Mouse (Mus musculus) heart, postnatal 14 days (tissue): ENCODE results near the gene Majin. TPM values are rescaled to one million over a fixed set of nuclear protein-coding genes. Genes with fewer than 3 reads are reported as not detected.

ENCODE experiments used
- DNase-seq, 2 experiments: peaks; one replicate each; pipeline ENCODE4 v3.0.0; 2021 to 2022
- intact Hi-C: fragments of 180-260 bp; cut with DNase I; formaldehyde crosslinking; loops from one replicate; pipeline ENCODE4 v1.15.1; 2025
- long read RNA-seq, 2 experiments: library from polyadenylated mRNA; stranded (forward); transcript quantifications; one replicate each; pipeline ENCODE4 v2.0.0; 2021
- total RNA-seq, 2 experiments: library from RNA; stranded (reverse); gene quantifications; 2 replicates each; pipeline ENCODE4 v1.2.3; 2021

Majin gene
- not detected for total RNA-seq
- long read RNA-seq, experiment 1, result 0 reads
- long read RNA-seq, experiment 2, result 0 reads

GRCm38 (mm10) chr19:6184131-6184530 is at the start of gene Majin:
Gene Majin, plus strand, starts transcription at chr19:6184388.
- no peak for DNase-seq
- intact Hi-C loops, result no loop called here

- intact Hi-C loops, result loop anchor here (10.0 kb wide), 1 partner anchor 362 kb away; the partner anchor contains the start of gene Scyl1
Observed at GRCm38 (mm10) chr19:6136397-6136796, 47.8 kb upstream of the Majin start.

GRCm38 (mm10) chr19:6139701-6140100 is 44.5 kb upstream of the Majin start:
- intact Hi-C loops, result loop anchor here (5.0 to 10.0 kb wide), 2 partner anchors 98 to 365 kb away; partner anchors contain the start of genes Ppp2r5b and Scyl1
- DNase-seq, result no peak

More at GRCm38 (mm10) chr19:6136397-6136796, 47.8 kb upstream of the Majin start:
- no peak for DNase-seq

GRCm38 (mm10) chr19:6140374-6140677 is 43.9 kb upstream of the Majin start:
- intact Hi-C loops, result loop anchor here (5.0 kb wide), 1 partner anchor 97 kb away; the partner anchor contains the start of gene Ppp2r5b
- DNase-seq, result no peak

- peak; percentile 91 to 93 for DNase-seq
- intact Hi-C loops, result loop anchor here (5.0 kb wide), 1 partner anchor 96 kb away; the partner anchor contains the start of gene Ppp2r5b
Observed at GRCm38 (mm10) chr19:6140678-6141393, 43.4 kb upstream of the Majin start, which contains the start of gene Batf2. Gene Batf2, plus strand, starts transcription at chr19:6140983.

GRCm38 (mm10) chr19:6141394-6141749 is 42.8 kb upstream of the Majin start, which contains the start of gene Arl2:
Gene Arl2, minus strand, starts transcription at chr19:6141548.
- intact Hi-C loops, result loop anchor here (5.0 kb wide), 1 partner anchor 96 kb away; the partner anchor contains the start of gene Ppp2r5b
- peak; percentile 63 to 82 for DNase-seq

GRCm38 (mm10) chr19:6144842-6145241 is 39.3 kb upstream of the Majin start:
- DNase-seq, result no peak
- intact Hi-C loops, result loop anchor here (5.0 kb wide), 1 partner anchor 92 kb away; the partner anchor contains the start of gene Ppp2r5b

GRCm38 (mm10) chr19:6155174-6155573 is 29.0 kb upstream of the Majin start:
- intact Hi-C loops, result no loop called here
- DNase-seq, result no peak

GRCm38 (mm10) chr19:6156372-6156771 is 27.8 kb upstream of the Majin start:
- no peak for DNase-seq
- intact Hi-C loops, result no loop called here

GRCm38 (mm10) chr19:6157220-6157619 is 27.0 kb upstream of the Majin start:
- intact Hi-C loops, result no loop called here
- no peak for DNase-seq

- DNase-seq, result peak; percentile 27 to 38
- intact Hi-C loops, result no loop called here
Observed at GRCm38 (mm10) chr19:6163872-6164547, 20.2 kb upstream of the Majin start.

- DNase-seq, result no peak
- intact Hi-C loops, result no loop called here
Observed at GRCm38 (mm10) chr19:6166750-6167149, 17.4 kb upstream of the Majin start.

- intact Hi-C loops, result no loop called here
Observed at GRCm38 (mm10) chr19:6171215-6171614, 13.0 kb upstream of the Majin start.

GRCm38 (mm10) chr19:6174771-6175170 is 9.4 kb upstream of the Majin start:
- intact Hi-C loops, result no loop called here
- DNase-seq, result no peak

More at GRCm38 (mm10) chr19:6171215-6171614, 13.0 kb upstream of the Majin start:
- DNase-seq, result no peak

GRCm38 (mm10) chr19:6178775-6179174 is 5.4 kb upstream of the Majin start:
- DNase-seq, result no peak
- intact Hi-C loops, result no loop called here

- peak in 1 of 2 experiments; percentile 20 for DNase-seq
- intact Hi-C loops, result no loop called here
Observed at GRCm38 (mm10) chr19:6181629-6182028, 2.6 kb upstream of the Majin start.

- intact Hi-C loops, result no loop called here
- no peak for DNase-seq
Observed at GRCm38 (mm10) chr19:6182534-6182933, 1.7 kb upstream of the Majin start.

GRCm38 (mm10) chr19:6204265-6204664 is 20.1 kb downstream of the Majin start:
- no peak for DNase-seq
- intact Hi-C loops, result no loop called here

GRCm38 (mm10) chr19:6206716-6207115 is 22.5 kb downstream of the Majin start:
- no peak for DNase-seq
- intact Hi-C loops, result no loop called here

- intact Hi-C loops, result no loop called here
- no peak for DNase-seq
Observed at GRCm38 (mm10) chr19:6216046-6216705, 32.0 kb downstream of the Majin start.

- no peak for DNase-seq
- intact Hi-C loops, result no loop called here
Observed at GRCm38 (mm10) chr19:6218606-6219005, 34.4 kb downstream of the Majin start.
